Mouse (Mus musculus): ENCODE data around the gene Fndc1.

DNA sequence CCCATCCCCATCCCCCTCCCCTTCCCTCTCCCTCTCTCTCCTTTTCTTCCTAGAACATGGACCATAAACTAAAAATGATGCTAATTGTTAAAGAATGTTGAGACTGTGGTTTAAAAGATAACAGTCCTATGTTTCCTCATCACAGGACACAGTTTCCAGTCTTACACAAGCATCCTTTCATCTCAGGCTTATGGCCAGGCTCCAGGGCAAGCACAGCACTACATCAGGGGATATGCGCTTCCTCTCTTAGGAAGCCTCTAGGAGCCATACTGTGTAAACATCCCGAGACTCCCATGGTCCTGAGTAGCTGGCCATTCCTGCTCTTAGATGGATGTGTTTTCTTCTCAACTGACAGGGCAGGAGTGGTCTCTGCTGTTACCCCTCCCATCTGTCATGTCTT, 114.1 kb downstream of the Fndc1 start:
- TF ChIP-seq POLR2A (IDR thresholded peaks at IDR 0.05; ENCODE audit: low read depth, low read length) (no peak), CTCF (IDR thresholded peaks at IDR 0.05; ENCODE audit: borderline replicate concordance, insufficient read depth, low read length) (no peak)

All from embryonic fibroblast, embryonic 13.5 days (primary cell).